Mouse (Mus musculus) midbrain, embryonic 15.5 days (tissue): Measurements from ENCODE around the gene March10. TPM values are rescaled to one million over a fixed set of nuclear protein-coding genes. Genes with fewer than 3 reads are reported as not detected.

Experiments used
- ATAC-seq: fragments of 200-750 bp; cut with Nextera tagmentation; replicated peaks from 2 replicates; pipeline ENCODE4 v1.8.0; 2017; ENCODE audit warnings: moderate TSS enrichment
- H3K27ac ChIP-seq: fragments of 300-500 bp; sonication (generic); 2 replicates; pipeline ENCODE4 v1.5.1; 2015; ENCODE audit warnings: mild to moderate bottlenecking, inconsistent platforms
- H3K27me3 ChIP-seq: fragments of 300-500 bp; sonication (generic); replicated peaks from 2 replicates; pipeline ENCODE4 v1.6.1; 2015; ENCODE audit warnings: inconsistent platforms
- H3K36me3 ChIP-seq: fragments of 300-500 bp; sonication (generic); replicated peaks from 2 replicates; pipeline ENCODE4 v1.6.1; 2015; ENCODE audit warnings: inconsistent platforms
- H3K4me1 ChIP-seq: fragments of 300-500 bp; sonication (generic); 2 replicates; pipeline ENCODE4 v1.6.1; 2015; ENCODE audit warnings: inconsistent platforms
- H3K4me2 ChIP-seq: fragments of 300-500 bp; sonication (generic); 2 replicates; pipeline ENCODE4 v1.6.1; 2015; ENCODE audit warnings: inconsistent platforms, mild to moderate bottlenecking, moderate library complexity
- H3K4me3 ChIP-seq: fragments of 300-500 bp; sonication (generic); 2 replicates; pipeline ENCODE4 v1.5.1; 2015; ENCODE audit warnings: mild to moderate bottlenecking, inconsistent platforms
- H3K9ac ChIP-seq: fragments of 300-500 bp; sonication (generic); 2 replicates; pipeline ENCODE4 v1.6.1; 2015; ENCODE audit warnings: mild to moderate bottlenecking, inconsistent platforms
- H3K9me3 ChIP-seq: fragments of 300-500 bp; sonication (generic); 2 replicates; pipeline ENCODE4 v1.6.1; 2016; ENCODE audit warnings: inconsistent platforms
- WGBS: fragments of 180-500 bp; shearing (Covaris S2); methylation state at CpG from one replicate; pipeline ENCODE4 v1.1.7; 2015; ENCODE audit warnings: mixed read lengths; 5-methylcytosine and 5-hydroxymethylcytosine counted together
- polyA plus RNA-seq: library from polyadenylated mRNA; unstranded; fragments of >200 nt; fragmentation: Nextera tagmentation; extraction: Ambion mirVana; gene quantifications from 2 replicates; pipeline ENCODE4 v1.2.1, GENCODE M21; 2015

March10 gene
- polyA plus RNA-seq, 1 experiment from 2014 or later = 0.58 TPM

DNA sequence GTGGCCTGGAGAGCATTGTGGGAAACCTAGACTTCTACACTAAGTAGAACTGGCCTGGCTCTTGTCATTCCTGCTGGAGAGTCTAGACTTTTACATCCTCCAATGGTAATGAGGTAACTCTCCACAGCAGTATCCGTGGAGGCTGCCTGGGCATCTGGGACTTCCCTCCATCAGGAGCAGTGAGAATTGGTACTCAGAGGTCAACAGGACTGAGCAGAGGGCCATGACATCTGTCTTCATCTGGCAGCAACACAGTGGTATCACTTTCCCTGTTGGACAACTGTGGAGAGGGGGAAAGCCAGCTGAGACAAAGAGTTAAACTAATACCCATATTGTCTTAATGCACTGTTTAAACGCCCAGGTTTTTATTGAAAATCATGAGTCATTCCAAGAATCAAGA is 26.2 kb upstream of the March10 start:
- H3K4me3 ChIP-seq = no peak overlapping the region
- H3K27ac ChIP-seq = no peak overlapping the region
- no peak overlapping the region for H3K4me2 ChIP-seq
- H3K9ac ChIP-seq = no peak overlapping the region
- ATAC-seq = no peak
- H3K27me3 ChIP-seq = no peaks in the 10 kb centered on the region
- WGBS = 72% methylated on average over 2 of the region's 2 CpGs
- no peaks in the 10 kb centered on the region for H3K36me3 ChIP-seq
- no peaks in the 10 kb centered on the region for H3K4me1 ChIP-seq
- no peaks in the 10 kb centered on the region for H3K9me3 ChIP-seq

DNA sequence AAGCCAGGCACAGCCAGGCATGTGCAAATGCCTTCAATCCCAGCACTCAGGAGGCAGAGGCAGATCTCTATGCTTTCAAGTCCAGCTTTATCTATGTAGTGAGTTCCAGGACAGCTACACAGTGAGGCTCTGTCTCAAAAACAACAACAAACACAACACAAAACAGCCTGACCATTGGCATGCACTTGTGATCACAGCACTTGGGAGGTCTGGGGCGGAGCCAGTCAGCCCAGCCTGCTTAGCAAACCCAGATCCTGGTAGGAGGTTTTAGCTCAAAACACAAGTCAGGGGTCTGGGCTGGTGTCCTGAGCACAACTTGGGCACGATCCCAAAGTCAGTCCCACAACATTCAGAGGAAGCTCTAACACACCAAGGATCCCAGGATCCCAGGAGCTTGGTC is 18.2 kb upstream of the March10 start:
- no peak for ATAC-seq
- Histone ChIP-seq H3K9me3 (no peaks in the 10 kb centered on the region), H3K9ac (no peak overlapping the region), H3K4me3 (no peak overlapping the region), H3K36me3 (no peaks in the 10 kb centered on the region), H3K27ac (no peak overlapping the region), H3K4me1 (peaks cover 15% of the 10 kb centered on the region), H3K4me2 (no peak overlapping the region), H3K27me3 (no peaks in the 10 kb centered on the region)
- WGBS = 57% methylated on average over 2 of the region's 2 CpGs

DNA sequence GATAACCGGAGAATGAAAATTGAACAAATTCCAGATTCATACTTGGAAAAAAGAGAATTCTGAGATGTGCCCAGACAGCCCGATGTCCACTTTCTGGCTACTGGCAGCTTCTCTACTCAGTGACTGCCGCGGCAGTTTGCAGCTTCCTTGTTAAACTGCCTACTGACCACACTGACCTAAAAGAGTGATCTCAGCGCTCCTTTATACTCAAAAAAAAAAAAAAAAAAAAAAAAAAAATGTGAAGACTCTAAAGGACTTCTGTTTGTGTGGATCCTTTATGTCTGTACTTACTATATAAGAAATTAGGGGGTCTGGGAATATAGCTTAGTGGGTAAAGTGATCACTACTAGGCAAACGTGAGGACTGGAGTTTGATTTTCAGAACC is 17.8 kb upstream of the March10 start:
- H3K27ac ChIP-seq = no peak overlapping the region
- ATAC-seq = no peak
- 39% methylated on average over 6 of the region's 6 CpGs for WGBS

DNA sequence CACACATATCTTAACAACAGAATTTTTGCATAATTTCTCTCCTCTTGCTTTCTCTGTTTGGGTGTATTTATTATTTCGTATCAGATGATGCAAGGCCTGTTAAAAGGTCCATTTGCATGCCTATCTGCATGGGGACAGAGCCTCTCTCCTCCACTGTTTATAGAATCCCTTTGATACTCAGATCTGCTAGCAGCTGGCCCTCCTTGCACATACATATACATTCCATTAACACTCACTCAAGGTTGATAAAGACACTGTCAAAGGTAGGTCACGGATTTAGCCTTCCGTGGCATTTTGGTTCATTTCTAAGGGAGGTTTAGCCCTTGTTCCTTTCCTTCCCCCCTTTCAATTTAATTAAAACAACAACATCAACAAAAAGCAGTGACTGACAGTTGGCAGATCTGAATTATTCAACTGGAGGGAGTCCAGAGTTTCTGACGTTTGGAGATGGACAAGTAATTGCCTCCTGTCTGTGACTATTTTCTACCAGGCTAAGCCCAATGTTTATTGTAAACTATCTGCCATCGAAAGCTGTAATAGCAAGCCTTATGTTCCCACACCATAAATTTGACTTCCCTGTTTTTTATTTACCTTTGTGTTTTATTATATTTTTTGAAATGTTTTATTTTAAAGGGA is 17.3 kb upstream of the March10 start:
- H3K4me2 ChIP-seq = no peak overlapping the region
- H3K27ac ChIP-seq = peak overlapping the region; percentile 67
- H3K36me3 ChIP-seq = no peaks in the 10 kb centered on the region
- no peak overlapping the region for H3K9ac ChIP-seq
- WGBS = 19% methylated on average over 5 of the region's 5 CpGs
- peaks cover 20% of the 10 kb centered on the region for H3K4me1 ChIP-seq
- no peak overlapping the region for H3K4me3 ChIP-seq
- no peaks in the 10 kb centered on the region for H3K27me3 ChIP-seq
- no peaks in the 10 kb centered on the region for H3K9me3 ChIP-seq
- no peak for ATAC-seq

More for the DNA sequence above, 17.8 kb upstream of the March10 start:
- Histone ChIP-seq H3K27me3 (no peaks in the 10 kb centered on the region), H3K4me3 (no peak overlapping the region), H3K4me1 (peaks cover 19% of the 10 kb centered on the region), H3K9ac (no peak overlapping the region), H3K36me3 (no peaks in the 10 kb centered on the region), H3K9me3 (no peaks in the 10 kb centered on the region), H3K4me2 (no peak overlapping the region)

DNA sequence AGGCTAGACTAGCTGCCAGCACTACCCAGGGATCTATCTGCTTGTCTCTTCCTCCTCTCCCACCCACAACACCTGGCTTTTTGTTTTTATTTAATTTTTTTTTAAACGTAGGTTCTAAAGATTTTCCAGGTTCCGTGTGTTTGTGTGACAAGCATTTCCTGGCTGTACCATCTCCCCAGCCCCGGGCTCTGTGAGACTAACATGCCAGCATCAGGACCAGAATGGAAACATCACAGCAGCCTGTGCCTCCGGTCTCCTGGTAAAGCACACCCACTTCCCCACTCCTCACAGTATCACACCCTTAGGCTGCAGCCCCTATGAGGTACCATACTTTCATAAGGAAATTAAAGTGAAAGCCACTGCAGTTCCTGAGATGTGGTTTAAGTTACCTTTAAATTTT is 16.1 kb upstream of the March10 start:
- Histone ChIP-seq H3K36me3 (no peaks in the 10 kb centered on the region), H3K27ac (no peak overlapping the region), H3K27me3 (no peaks in the 10 kb centered on the region), H3K4me3 (no peak overlapping the region), H3K9ac (no peak overlapping the region), H3K4me2 (no peak overlapping the region), H3K9me3 (no peaks in the 10 kb centered on the region), H3K4me1 (peaks cover 26% of the 10 kb centered on the region)
- ATAC-seq = no peak
- WGBS = 77% methylated on average over 4 of the region's 4 CpGs

DNA sequence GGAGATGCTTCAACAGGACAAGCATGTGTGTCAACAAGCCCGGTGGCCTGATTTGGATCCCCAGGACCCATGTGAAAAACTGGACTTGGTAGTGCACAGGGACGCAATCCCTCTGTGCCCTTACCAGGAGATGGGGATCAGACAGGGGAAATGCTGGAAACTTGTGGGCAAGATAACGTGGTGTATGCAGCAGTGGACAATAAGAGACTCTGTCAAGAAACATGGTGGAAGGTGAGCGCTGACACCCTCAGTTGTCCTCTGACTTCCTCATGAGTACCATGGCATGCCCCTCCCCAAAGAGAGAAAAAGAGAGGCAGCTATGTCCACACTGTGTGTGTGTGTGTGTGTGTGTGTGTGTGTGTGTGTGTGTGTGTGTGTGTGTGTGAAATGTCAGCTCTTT is 14.4 kb upstream of the March10 start:
- no peak overlapping the region for H3K4me2 ChIP-seq
- WGBS = 94% methylated on average over 4 of the region's 4 CpGs

DNA sequence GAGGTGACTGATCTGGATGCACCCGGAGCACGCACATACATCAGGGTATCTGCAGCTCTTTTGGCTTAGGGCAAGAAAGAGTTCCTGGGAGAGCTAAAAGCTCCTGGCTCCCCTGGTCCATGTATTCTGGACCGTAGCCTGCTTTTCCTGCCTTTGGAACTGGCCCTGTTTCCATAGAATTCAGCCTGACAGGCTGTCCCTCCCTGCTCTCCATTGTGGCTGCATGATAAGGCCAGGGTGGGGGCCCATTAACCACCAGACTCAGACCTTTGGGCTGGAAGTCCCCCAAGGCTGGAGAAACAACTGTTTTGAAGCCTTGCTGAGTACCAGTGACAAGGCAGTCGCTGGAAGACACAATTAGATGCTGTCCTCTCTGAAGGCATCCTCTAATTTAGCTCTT is 13.0 kb upstream of the March10 start:
- no peak for ATAC-seq

More for the DNA sequence above, 14.4 kb upstream of the March10 start:
- H3K36me3 ChIP-seq = no peaks in the 10 kb centered on the region
- H3K27ac ChIP-seq = no peak overlapping the region
- H3K27me3 ChIP-seq = no peaks in the 10 kb centered on the region
- H3K4me3 ChIP-seq = no peak overlapping the region
- H3K9me3 ChIP-seq = no peaks in the 10 kb centered on the region
- no peak for ATAC-seq
- no peak overlapping the region for H3K9ac ChIP-seq
- peaks cover 31% of the 10 kb centered on the region for H3K4me1 ChIP-seq

DNA sequence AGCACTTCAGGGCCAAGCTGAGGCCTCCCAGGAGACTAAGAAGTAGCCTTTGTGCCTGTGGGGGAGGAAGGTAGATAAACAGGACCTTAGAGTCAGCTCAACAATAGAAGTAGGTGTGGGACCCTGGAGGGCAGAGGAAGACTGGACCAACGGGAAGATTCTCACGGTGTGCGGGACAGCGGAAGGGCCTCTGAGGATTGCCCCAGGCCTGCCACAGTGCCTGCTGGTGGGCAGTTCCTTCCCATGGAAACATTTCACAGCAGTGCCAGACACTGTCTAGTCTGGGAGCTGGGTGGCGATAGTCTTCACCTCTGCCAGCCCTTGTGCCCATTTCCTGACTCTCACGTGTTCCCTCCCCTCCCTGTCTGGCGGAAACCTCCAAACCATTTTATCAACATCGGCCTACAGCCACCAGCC is 12.6 kb upstream of the March10 start:
- no peaks in the 10 kb centered on the region for H3K27me3 ChIP-seq
- no peaks in the 10 kb centered on the region for H3K36me3 ChIP-seq
- peaks cover 28% of the 10 kb centered on the region for H3K4me1 ChIP-seq
- H3K27ac ChIP-seq = no peak overlapping the region
- H3K4me3 ChIP-seq = no peak overlapping the region
- ATAC-seq = no peak
- no peaks in the 10 kb centered on the region for H3K9me3 ChIP-seq
- 66% methylated on average over 8 of the region's 8 CpGs for WGBS
- no peak overlapping the region for H3K4me2 ChIP-seq
- H3K9ac ChIP-seq = no peak overlapping the region

More for the DNA sequence above, 13.0 kb upstream of the March10 start:
- H3K9me3 ChIP-seq = no peaks in the 10 kb centered on the region
- WGBS = 71% methylated on average over 4 of the region's 4 CpGs
- H3K27ac ChIP-seq = 0 out of 2 replicates have a peak overlapping the region, but pooled peaks have one; percentile 15
- no peak overlapping the region for H3K9ac ChIP-seq
- H3K4me2 ChIP-seq = no peak overlapping the region
- H3K36me3 ChIP-seq = no peaks in the 10 kb centered on the region
- no peak overlapping the region for H3K4me3 ChIP-seq
- peaks cover 29% of the 10 kb centered on the region for H3K4me1 ChIP-seq
- H3K27me3 ChIP-seq = no peaks in the 10 kb centered on the region

DNA sequence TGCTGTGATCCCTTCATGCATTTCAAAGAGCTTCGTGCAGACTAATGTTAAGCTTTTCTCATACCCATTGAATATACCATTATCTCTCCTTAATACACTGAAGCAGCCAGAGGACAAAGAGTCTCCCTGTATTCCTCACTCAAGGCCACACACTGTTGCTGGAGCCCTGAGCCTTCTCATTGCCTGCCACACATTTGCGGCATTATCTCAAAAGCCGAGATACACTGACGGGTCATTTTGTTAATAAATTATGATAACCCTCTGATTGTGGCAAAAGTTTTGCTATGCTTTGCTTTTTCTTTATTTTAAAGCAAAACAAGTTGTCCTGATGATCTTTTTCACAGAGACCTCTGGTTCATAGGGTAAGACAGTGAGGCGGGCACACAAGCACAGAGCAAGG is 11.9 kb upstream of the March10 start:
- H3K27ac ChIP-seq = no peak overlapping the region
- WGBS = 45% methylated on average over 5 of the region's 5 CpGs
- H3K36me3 ChIP-seq = no peaks in the 10 kb centered on the region
- no peak overlapping the region for H3K4me3 ChIP-seq
- no peak for ATAC-seq
- peaks cover 22% of the 10 kb centered on the region for H3K4me1 ChIP-seq
- H3K9me3 ChIP-seq = no peaks in the 10 kb centered on the region
- H3K4me2 ChIP-seq = no peak overlapping the region
- no peak overlapping the region for H3K9ac ChIP-seq
- H3K27me3 ChIP-seq = no peaks in the 10 kb centered on the region

DNA sequence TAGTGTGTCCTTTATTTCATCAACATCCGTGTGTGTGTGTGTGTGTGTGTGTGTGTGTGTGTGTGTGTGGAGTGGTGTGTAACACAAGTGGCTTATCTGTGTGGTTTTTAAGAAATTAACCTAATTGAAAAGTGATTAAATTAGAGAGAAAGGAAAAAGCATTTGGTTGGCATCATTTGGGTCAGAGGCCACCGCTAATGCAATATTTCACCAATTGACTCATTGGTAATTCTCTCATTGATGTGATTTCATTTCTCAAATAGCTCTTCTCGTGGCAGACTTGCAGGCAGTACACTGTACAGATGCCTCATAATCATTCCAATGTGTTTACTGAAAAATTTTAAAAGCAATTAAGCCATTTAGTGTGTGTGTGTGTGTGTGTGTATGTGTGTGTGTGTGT is 11.3 kb upstream of the March10 start:
- H3K4me1 ChIP-seq = peaks cover 16% of the 10 kb centered on the region
- WGBS = 68% methylated on average over 3 of the region's 3 CpGs
- no peaks in the 10 kb centered on the region for H3K27me3 ChIP-seq
- H3K4me3 ChIP-seq = no peak overlapping the region
- H3K9me3 ChIP-seq = no peaks in the 10 kb centered on the region
- no peak overlapping the region for H3K9ac ChIP-seq
- no peak overlapping the region for H3K4me2 ChIP-seq
- no peaks in the 10 kb centered on the region for H3K36me3 ChIP-seq
- no peak for ATAC-seq
- H3K27ac ChIP-seq = no peak overlapping the region

DNA sequence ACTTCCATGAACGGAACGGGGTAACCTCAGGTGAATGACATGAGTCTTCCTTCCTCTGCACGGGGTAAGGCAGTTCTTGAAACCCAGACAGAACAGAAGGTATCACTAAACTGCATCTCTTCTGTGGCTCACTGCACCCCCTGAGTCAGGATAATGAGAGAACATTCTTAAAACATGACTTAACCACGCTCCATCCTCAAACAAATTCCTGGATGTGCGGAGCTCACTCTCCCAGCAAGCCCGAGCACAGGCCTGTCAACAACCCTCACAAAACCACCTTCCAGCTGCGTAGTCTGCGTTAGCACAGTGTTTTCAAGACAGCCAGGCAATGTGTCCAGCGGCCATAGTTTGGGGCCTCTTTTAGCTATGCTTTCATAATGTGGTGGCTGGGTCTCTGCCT is 10.7 kb upstream of the March10 start:
- Histone ChIP-seq H3K36me3 (no peaks in the 10 kb centered on the region), H3K9ac (no peak overlapping the region), H3K4me3 (no peak overlapping the region), H3K4me1 (peaks cover 16% of the 10 kb centered on the region), H3K9me3 (no peaks in the 10 kb centered on the region), H3K27me3 (no peaks in the 10 kb centered on the region), H3K27ac (no peak overlapping the region), H3K4me2 (no peak overlapping the region)
- no peak for ATAC-seq
- WGBS = 45% methylated on average over 9 of the region's 9 CpGs

DNA sequence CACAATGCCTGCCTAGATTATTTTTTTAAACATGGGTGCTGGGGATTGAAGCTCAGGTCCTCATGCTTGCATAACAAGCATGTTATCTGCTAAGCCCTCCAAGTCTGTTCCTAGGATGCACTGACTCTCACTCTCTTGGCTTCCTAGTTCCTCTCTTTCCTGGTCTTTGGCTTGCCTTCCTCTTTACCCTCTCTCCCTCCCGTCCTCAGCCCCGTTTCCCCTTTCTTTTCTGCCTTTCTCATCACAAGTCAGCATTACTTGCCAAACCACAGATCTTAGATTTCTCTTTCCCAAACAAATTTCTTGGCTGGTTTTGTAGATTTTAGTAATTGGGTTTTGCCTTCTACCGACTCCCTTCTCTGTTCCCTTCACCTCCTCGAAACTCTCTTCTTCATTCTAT is 10.2 kb upstream of the March10 start:
- Histone ChIP-seq H3K4me3 (no peak overlapping the region), H3K9ac (no peak overlapping the region), H3K9me3 (no peaks in the 10 kb centered on the region), H3K27ac (no peak overlapping the region), H3K4me1 (peaks cover 16% of the 10 kb centered on the region), H3K36me3 (no peaks in the 10 kb centered on the region), H3K4me2 (no peak overlapping the region), H3K27me3 (no peaks in the 10 kb centered on the region)
- WGBS = 72% methylated on average over 4 of the region's 4 CpGs
- no peak for ATAC-seq

DNA sequence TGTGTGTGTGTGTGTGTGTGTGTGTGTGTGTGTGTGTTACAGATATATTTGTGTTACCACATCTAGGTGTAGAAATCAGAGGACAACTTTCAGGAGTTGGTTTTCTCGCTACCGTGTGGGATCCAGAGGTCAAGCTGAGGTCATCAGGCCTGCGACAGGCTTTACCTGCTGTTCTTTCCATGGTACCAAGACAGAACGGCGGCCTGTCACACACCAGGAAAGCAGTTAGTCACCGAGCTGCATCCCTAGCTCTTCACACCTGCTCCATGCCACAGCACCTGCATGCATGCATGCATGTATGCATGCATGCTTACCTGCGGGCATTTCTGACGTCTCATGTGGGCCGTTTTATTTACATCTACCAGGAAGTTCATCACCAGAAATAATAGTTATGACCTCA is 9.0 kb upstream of the March10 start:
- H3K27me3 ChIP-seq = no peaks in the 10 kb centered on the region
- no peak overlapping the region for H3K9ac ChIP-seq
- no peak overlapping the region for H3K27ac ChIP-seq
- no peaks in the 10 kb centered on the region for H3K9me3 ChIP-seq
- ATAC-seq = no peak
- H3K4me3 ChIP-seq = no peak overlapping the region
- WGBS = 81% methylated on average over 9 of the region's 9 CpGs
- H3K4me2 ChIP-seq = no peak overlapping the region
- H3K36me3 ChIP-seq = no peaks in the 10 kb centered on the region
- peaks cover 16% of the 10 kb centered on the region for H3K4me1 ChIP-seq
